Mouse (Mus musculus) stomach, embryonic 14.5 days (tissue): ENCODE results near the gene Fam214a. TPM values are rescaled to one million over a fixed set of nuclear protein-coding genes. Genes with fewer than 3 reads are reported as not detected.
A peak's percentile ranks its signal among the peaks of the same experiment; 100 is the strongest.

Experiments
- ATAC-seq: fragments of 200-750 bp; cut with Nextera tagmentation; 2 replicates; pipeline ENCODE4 v1.8.0; 2017; ENCODE audit warnings: low read depth, moderate TSS enrichment; ENCODE audit not compliant: insufficient number of reproducible peaks, insufficient read depth, low FRiP score
- H3K27ac ChIP-seq: fragments of 300-500 bp; sonication (generic); 2 replicates; pipeline ENCODE4 v1.5.1; 2014; ENCODE audit warnings: mild to moderate bottlenecking, low read length, moderate library complexity, mixed read lengths
- H3K27me3 ChIP-seq: fragments of 300-500 bp; sonication (generic); 2 replicates; pipeline ENCODE4 v1.6.1; 2014; ENCODE audit warnings: low read length, control low read depth, mixed read lengths; ENCODE audit not compliant: control insufficient read depth, insufficient read depth
- H3K36me3 ChIP-seq: fragments of 300-500 bp; sonication (generic); 2 replicates; pipeline ENCODE4 v1.6.1; 2014; ENCODE audit warnings: mild to moderate bottlenecking, control low read depth, low read length, moderate library complexity, mixed read lengths; ENCODE audit not compliant: control insufficient read depth, insufficient read depth
- H3K4me1 ChIP-seq: fragments of 300-500 bp; sonication (generic); 2 replicates; pipeline ENCODE4 v1.6.1; 2014; ENCODE audit warnings: low read length, control low read depth, mixed read lengths; ENCODE audit not compliant: control insufficient read depth, insufficient read depth
- H3K4me2 ChIP-seq: fragments of 300-500 bp; sonication (generic); replicated peaks from 2 replicates; pipeline ENCODE4 v1.6.1; 2014; ENCODE audit warnings: low read depth, low read length, control low read depth
- H3K4me3 ChIP-seq: fragments of 300-500 bp; sonication (generic); 2 replicates; pipeline ENCODE4 v1.5.1; 2014; ENCODE audit warnings: low read depth, low read length, control low read depth
- H3K9ac ChIP-seq: fragments of 300-500 bp; sonication (generic); replicated peaks from 2 replicates; pipeline ENCODE4 v1.6.1; 2014; ENCODE audit warnings: low read depth, mild to moderate bottlenecking, control low read depth, low read length, moderate library complexity, mixed read lengths
- H3K9me3 ChIP-seq: fragments of 300-500 bp; sonication (generic); 2 replicates; pipeline ENCODE4 v1.6.1; 2016; ENCODE audit warnings: low read depth, low read length, control low read depth; ENCODE audit not compliant: control insufficient read depth
- WGBS: fragments of 180-500 bp; shearing (Covaris S2); extraction: QIAGEN DNeasy Blood & Tissue Kit; methylation state at CpG from one replicate; pipeline ENCODE4 v1.1.7; 2014; 5-methylcytosine and 5-hydroxymethylcytosine counted together
- polyA plus RNA-seq: library from polyadenylated mRNA; unstranded; fragments of >200 nt; fragmentation: Nextera tagmentation; extraction: Ambion mirVana; gene quantifications from 2 replicates; pipeline ENCODE4 v1.2.1, GENCODE M21; 2014

Fam214a gene
- polyA plus RNA-seq, 1 experiment from 2014 or later: 15.0 TPM

DNA sequence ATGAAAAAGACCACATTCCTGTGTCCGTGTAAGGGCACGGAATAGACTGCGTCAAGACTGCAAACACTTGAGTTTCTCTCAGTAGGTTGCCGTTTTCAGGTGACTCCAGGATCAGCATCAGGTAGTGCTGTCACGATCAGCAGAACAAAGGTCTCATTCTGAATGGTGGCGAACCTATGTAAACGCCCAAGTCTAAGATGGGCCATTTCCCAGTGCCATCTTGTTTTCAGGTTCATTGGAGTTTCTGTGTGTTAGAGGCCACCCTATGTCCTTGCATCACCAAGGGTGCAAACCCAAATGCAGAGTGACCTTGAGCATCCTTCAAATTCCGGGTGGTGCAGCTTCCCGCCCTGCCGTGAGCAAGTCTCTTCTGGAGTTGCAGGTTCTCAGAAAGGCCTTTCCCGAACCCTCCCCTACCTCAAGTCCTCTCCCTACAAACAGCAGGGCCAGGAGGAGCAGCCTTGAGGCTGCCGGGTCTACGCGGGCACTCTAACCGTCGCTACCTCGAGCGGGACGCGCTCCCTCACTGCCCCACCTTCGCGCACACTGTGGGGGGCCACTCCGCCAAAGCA is 117.9 kb downstream of the Fam214a start, which contains the start of gene Myo5a:
Gene Myo5a (plus strand): TSS at position 559 of the 572 bp plus-strand sequence.
- WGBS: 22% methylated on average over 23 of the region's 23 CpGs
- Histone ChIP-seq H3K27me3 (no peaks in the 10 kb centered on the region), H3K4me3 (peak within 1 kb of the TSS; percentile 83), H3K9me3 (no peaks in the 10 kb centered on the region), H3K4me1 (no peaks in the 10 kb centered on the region), H3K4me2 (peak within 1 kb of the TSS; percentile 87), H3K9ac (peak within 1 kb of the TSS; percentile 79), H3K36me3 (no peaks in the 10 kb centered on the region), H3K27ac (peak within 1 kb of the TSS; percentile 86)
- no peak for ATAC-seq

DNA sequence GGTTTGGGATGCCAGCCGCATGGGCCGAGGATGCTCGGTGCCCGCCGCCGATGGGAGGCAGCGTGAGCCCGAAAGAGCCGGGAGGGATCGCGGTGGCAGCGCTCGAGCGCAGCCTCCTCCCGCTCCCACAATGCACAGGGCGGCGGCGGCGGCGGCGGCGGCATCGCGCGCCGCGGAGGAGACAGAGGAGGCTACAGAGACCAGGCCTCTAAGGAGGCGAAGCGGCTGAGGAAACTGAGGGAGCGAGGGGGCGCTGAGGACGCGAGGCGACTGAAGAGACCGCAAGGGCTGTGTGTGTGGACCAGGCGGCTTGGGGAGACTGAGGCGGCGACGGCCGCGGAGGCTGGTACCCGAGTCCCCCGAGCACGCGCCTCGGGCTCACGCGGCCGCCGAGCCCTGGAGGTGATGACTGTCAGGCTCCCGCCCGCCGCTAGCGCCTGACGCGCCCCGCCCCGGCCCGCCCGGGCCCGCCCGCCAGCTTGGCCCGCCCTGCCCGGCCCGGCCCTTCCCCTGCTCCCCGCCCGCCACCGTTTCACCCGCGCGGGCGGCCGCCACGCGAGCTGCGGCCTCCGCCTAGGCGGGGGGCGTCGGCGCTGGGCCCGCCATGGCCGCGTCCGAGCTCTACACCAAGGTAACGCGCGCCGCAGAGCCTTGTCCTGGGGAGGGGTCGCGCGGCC is 118.5 kb downstream of the Fam214a start:
- Histone ChIP-seq H3K4me2 (peak overlapping the region; percentile 87), H3K27me3 (no peaks in the 10 kb centered on the region), H3K4me1 (no peaks in the 10 kb centered on the region), H3K4me3 (peak overlapping the region; percentile 83), H3K9me3 (no peaks in the 10 kb centered on the region), H3K9ac (peak overlapping the region; percentile 79), H3K27ac (peak overlapping the region; percentile 86), H3K36me3 (no peaks in the 10 kb centered on the region)
- under 1% methylated on average over 83 of the region's 92 CpGs for WGBS
- peak; percentile 98 for ATAC-seq

DNA sequence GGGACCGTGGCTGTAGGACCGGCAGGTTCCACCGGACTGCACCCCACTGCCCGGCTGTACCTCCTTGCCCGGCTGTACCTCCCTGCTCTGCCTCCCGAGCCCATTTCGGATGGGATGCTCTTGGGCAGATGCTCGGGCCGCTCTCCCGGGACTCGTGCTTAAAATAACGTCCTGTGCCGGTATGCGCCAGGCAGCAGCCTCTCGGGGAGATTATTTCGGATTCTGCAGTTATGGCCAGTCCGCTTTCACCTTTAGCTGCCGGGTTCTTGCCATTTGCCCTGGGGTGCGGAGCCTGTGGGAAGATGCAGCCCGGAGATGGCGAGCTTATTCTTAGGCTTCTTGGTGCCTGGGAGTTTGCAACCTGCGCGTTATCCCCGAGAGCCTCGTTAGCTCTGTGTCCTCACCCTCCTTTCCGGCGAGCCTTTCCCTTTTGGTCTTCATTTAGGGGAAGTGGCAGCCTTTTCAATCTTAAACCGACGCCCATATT is 119.1 kb downstream of the Fam214a start:
- peak; percentile 61; the same call in 1 of the 2 replicates for ATAC-seq
- Histone ChIP-seq H3K27ac (peak overlapping the region; percentile 86; the same call in 1 of the 2 replicates), H3K9ac (peak overlapping the region; percentile 79), H3K4me3 (peak overlapping the region; percentile 83), H3K9me3 (no peaks in the 10 kb centered on the region), H3K36me3 (no peaks in the 10 kb centered on the region), H3K27me3 (no peaks in the 10 kb centered on the region), H3K4me1 (no peaks in the 10 kb centered on the region), H3K4me2 (peak overlapping the region; percentile 87)
- under 1% methylated on average over 29 of the region's 29 CpGs for WGBS

DNA sequence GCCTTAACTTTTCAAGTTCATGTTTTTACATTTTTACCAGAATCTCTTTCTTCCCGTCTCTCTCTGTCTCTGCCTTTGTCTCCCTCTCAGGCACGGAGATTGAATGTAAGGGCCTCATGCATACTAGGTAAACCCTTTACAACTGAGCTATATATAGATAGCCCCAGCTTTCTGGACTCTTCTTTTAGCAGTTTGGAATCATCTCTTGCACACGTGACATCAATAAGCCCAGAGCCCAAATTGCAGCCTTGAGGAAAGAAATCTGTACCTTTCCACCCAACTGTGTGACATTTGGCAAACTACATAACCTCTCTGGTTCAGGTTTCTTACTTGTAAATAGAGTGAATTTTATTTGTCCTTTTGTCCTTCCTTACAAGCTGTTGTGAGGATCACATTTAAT is 119.7 kb downstream of the Fam214a start:
- 35% methylated on average over 3 of the region's 3 CpGs for WGBS
- peak overlapping the region; percentile 79; the same call in 1 of the 2 replicates for H3K9ac ChIP-seq
- H3K4me3 ChIP-seq: peak overlapping the region; percentile 83; the same call in 1 of the 2 replicates
- no peaks in the 10 kb centered on the region for H3K27me3 ChIP-seq
- no peaks in the 10 kb centered on the region for H3K9me3 ChIP-seq
- peak overlapping the region; percentile 87 for H3K4me2 ChIP-seq
- no peaks in the 10 kb centered on the region for H3K36me3 ChIP-seq
- H3K4me1 ChIP-seq: no peaks in the 10 kb centered on the region
- no peak for ATAC-seq
- H3K27ac ChIP-seq: no peak overlapping the region

DNA sequence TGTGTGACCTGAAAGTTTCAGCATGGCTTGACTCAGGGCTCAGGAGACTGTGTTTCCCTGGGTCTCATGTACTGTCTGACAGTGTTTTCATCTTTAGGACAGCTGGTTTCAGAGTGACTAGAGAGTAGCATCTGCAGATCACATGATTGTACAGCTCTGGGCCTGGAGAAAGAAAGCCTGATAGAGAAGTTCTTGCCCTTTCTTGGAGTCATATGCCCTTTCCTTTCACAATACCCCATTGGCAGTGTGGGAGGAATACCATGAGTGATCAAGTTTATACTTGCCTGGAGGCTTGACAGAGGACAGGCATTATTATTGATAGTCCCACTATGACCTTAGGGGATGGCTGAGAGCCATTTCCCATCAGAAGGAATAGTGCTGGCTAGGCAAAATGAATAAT is 124.5 kb downstream of the Fam214a start:
- Histone ChIP-seq H3K4me2 (no peak overlapping the region), H3K4me3 (no peak overlapping the region), H3K27me3 (no peaks in the 10 kb centered on the region), H3K9ac (no peak overlapping the region), H3K27ac (no peak overlapping the region), H3K4me1 (no peaks in the 10 kb centered on the region), H3K36me3 (no peaks in the 10 kb centered on the region), H3K9me3 (no peaks in the 10 kb centered on the region)
- no peak for ATAC-seq

Other genes with a start within 250 kb of the Fam214a start
- 0.51 and 1.8 TPM in 2 replicates for gene Onecut1, start 91.0 kb upstream of the Fam214a start, polyA plus RNA-seq
- gene Arpp19, start 84.7 kb downstream of the Fam214a start, polyA plus RNA-seq: 299 and 311 TPM in 2 replicates
- 21.3 and 23.3 TPM in 2 replicates for gene Myo5a, start 118.1 kb downstream of the Fam214a start, polyA plus RNA-seq